Mouse (Mus musculus) small intestine, adult 2 months (tissue): Measurements from ENCODE around the gene Lamp5.

Experiments used
- CTCF ChIP-seq: fragments of 200-500 bp; IDR thresholded peaks from 2 replicates; pipeline ENCODE4 v1.5.1; 2012; ENCODE audit warnings: low read depth, mild to moderate bottlenecking, control low read depth, inconsistent platforms, low read length, moderate library complexity, mixed read lengths; ENCODE audit not compliant: insufficient replicate concordance, insufficient read length; ENCODE audit errors: extremely low read depth
- POLR2A ChIP-seq: fragments of 200-500 bp; IDR thresholded peaks from 2 replicates; pipeline ENCODE4 v1.6.1; 2012; ENCODE audit warnings: low read depth, mild to moderate bottlenecking, control low read depth, inconsistent platforms, low read length, moderate library complexity

DNA sequence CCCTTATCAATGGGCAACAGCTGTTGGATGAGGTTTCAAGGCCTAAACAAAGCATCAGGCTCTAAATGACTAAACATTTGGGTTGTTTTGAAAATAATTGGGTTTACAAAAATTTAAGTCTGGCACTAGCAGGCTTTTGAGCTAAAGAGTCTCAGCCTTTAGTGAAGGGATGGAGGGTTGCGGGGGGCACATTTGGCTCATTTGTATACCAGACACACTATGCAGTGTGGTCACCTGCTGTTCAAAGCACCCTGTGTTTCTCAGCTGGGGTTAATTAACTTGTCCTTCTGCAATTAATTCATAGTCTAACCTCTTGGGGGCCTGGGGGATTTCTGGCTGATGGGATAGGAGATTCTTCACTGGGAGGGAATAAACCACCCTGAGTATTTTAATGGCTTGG lies 12.3 kb downstream of the Lamp5 start:
- TF ChIP-seq CTCF, result no peak
- no peak for TF ChIP-seq POLR2A
